Mouse (Mus musculus) lung, adult 18-20 months (tissue): Measurements from ENCODE around the gene Hoxd9.

Source experiments
- DNase-seq, 2 experiments: peaks; one replicate each; pipeline ENCODE4 v3.0.0; 2022; ENCODE audit warnings: mixed read lengths in 2 of 2

Hoxd9 gene

GRCm38 (mm10) chr2:74697567-74698121 lies at the start of gene Hoxd9:
Gene Hoxd9, plus strand, starts transcription at chr2:74697727.
- DNase-seq: no peak

- DNase-seq: no peak
Measured at GRCm38 (mm10) chr2:74652996-74653340, 44.6 kb upstream of the Hoxd9 start.

- DNase-seq: no peak
Measured at GRCm38 (mm10) chr2:74653781-74654535, 43.6 kb upstream of the Hoxd9 start.

GRCm38 (mm10) chr2:74654743-74655419 lies 42.6 kb upstream of the Hoxd9 start:
- no peak for DNase-seq

- DNase-seq: no peak
Measured at GRCm38 (mm10) chr2:74655420-74655781, 42.1 kb upstream of the Hoxd9 start.

GRCm38 (mm10) chr2:74655821-74656631 lies 41.5 kb upstream of the Hoxd9 start:
- no peak for DNase-seq

GRCm38 (mm10) chr2:74656632-74657021 lies 40.9 kb upstream of the Hoxd9 start:
- no peak for DNase-seq

GRCm38 (mm10) chr2:74657251-74658023 lies 40.1 kb upstream of the Hoxd9 start:
- no peak for DNase-seq

- no peak for DNase-seq
Measured at GRCm38 (mm10) chr2:74658024-74658666, 39.4 kb upstream of the Hoxd9 start.

GRCm38 (mm10) chr2:74658667-74659371 lies 38.7 kb upstream of the Hoxd9 start:
- DNase-seq: no peak

- no peak for DNase-seq
Measured at GRCm38 (mm10) chr2:74659507-74660005, 38.0 kb upstream of the Hoxd9 start, which contains the start of gene Evx2. Gene Evx2, minus strand, starts transcription at chr2:74659557.

GRCm38 (mm10) chr2:74660421-74661375 lies 36.8 kb upstream of the Hoxd9 start:
- DNase-seq: no peak

- DNase-seq: no peak
Measured at GRCm38 (mm10) chr2:74661685-74662084, 35.8 kb upstream of the Hoxd9 start.

- DNase-seq: peak in 1 of 2 experiments; percentile 34
Measured at GRCm38 (mm10) chr2:74663291-74663925, 34.1 kb upstream of the Hoxd9 start.

GRCm38 (mm10) chr2:74666411-74666810 lies 31.1 kb upstream of the Hoxd9 start:
- DNase-seq: no peak

GRCm38 (mm10) chr2:74667191-74667841 lies 30.2 kb upstream of the Hoxd9 start:
- DNase-seq: no peak

GRCm38 (mm10) chr2:74667842-74668357 lies 29.6 kb upstream of the Hoxd9 start, which contains the start of gene Hoxd13:
Gene Hoxd13, plus strand, starts transcription at chr2:74668310.
- DNase-seq: no peak
